Mouse (Mus musculus) adrenal gland, adult 2 months (tissue): Measurements from ENCODE around the gene Gm11127. TPM values are rescaled to one million over a fixed set of nuclear protein-coding genes. Genes with fewer than 3 reads are reported as not detected.
"Not testable (repeated sequence)": the region's sequence is repeated elsewhere in the genome, so short reads cannot be mapped to it uniquely, and the experiment has no call there.

Source experiments
- DNase-seq: peaks from one replicate; pipeline ENCODE4 v3.0.0; 2021
- long read RNA-seq: library from polyadenylated mRNA; stranded (forward); transcript quantifications from one replicate; pipeline ENCODE4 v2.0.0, GENCODE M21; 2021
- polyA plus RNA-seq: library from polyadenylated mRNA; depleted of rRNA; stranded (reverse); fragments of >200 nt; gene quantifications from 2 replicates; pipeline ENCODE4 v1.2.3, GENCODE M21; 2012; rRNA removed
- total RNA-seq, 2 experiments: library from RNA; stranded (reverse); gene quantifications; 2 replicates each; pipeline ENCODE4 v1.2.3; 2021

The Gm11127 gene
- total RNA-seq = 1 to 10 TPM; 4.4 to 8.2 TPM
- not detected in 2 replicates for polyA plus RNA-seq
- long read RNA-seq = 0 reads

GRCm38 (mm10) chr17:36058362-36058761 lies at the start of gene Gm11127:
Gene Gm11127 (minus strand): TSS chr17:36058371.
- DNase-seq = not testable (repeated sequence)

GRCm38 (mm10) chr17:36102091-36102490 lies 43.9 kb upstream of the Gm11127 start:
- not testable (repeated sequence) for DNase-seq

- not testable (repeated sequence) for DNase-seq
Observed at GRCm38 (mm10) chr17:36099603-36100002, 41.4 kb upstream of the Gm11127 start.

- no peak for DNase-seq
Observed at GRCm38 (mm10) chr17:36093936-36094335, 35.8 kb upstream of the Gm11127 start.

GRCm38 (mm10) chr17:36092520-36092919 lies 34.3 kb upstream of the Gm11127 start:
- DNase-seq = not testable (repeated sequence)

GRCm38 (mm10) chr17:36091933-36092332 lies 33.8 kb upstream of the Gm11127 start:
- DNase-seq = not testable (repeated sequence)

- not testable (repeated sequence) for DNase-seq
Observed at GRCm38 (mm10) chr17:36085976-36086375, 27.8 kb upstream of the Gm11127 start.

- DNase-seq = no peak
Observed at GRCm38 (mm10) chr17:36083870-36084451, 25.8 kb upstream of the Gm11127 start.

GRCm38 (mm10) chr17:36083266-36083869 lies 25.2 kb upstream of the Gm11127 start:
- DNase-seq = peak; percentile 54

- DNase-seq = not testable (repeated sequence)
Observed at GRCm38 (mm10) chr17:36082519-36083232, 24.5 kb upstream of the Gm11127 start.

- not testable (repeated sequence) for DNase-seq
Observed at GRCm38 (mm10) chr17:36081901-36082300, 23.7 kb upstream of the Gm11127 start.

- peak; percentile 85 for DNase-seq
Observed at GRCm38 (mm10) chr17:36060829-36061228, 2.7 kb upstream of the Gm11127 start.

- not testable (repeated sequence) for DNase-seq
Observed at GRCm38 (mm10) chr17:36057927-36058326, 244 bp downstream of the Gm11127 start.

- no peak for DNase-seq
Observed at GRCm38 (mm10) chr17:36043286-36043685, 14.9 kb downstream of the Gm11127 start.

- DNase-seq = peak; percentile 87
Observed at GRCm38 (mm10) chr17:36042610-36043169, 15.5 kb downstream of the Gm11127 start, which contains the start of the genes H2-T22 and Gm6034. Gene H2-T22 (minus strand): TSS chr17:36042747. Gene Gm6034 (plus strand): TSS chr17:36042961.

GRCm38 (mm10) chr17:36042055-36042454 lies 16.1 kb downstream of the Gm11127 start:
- peak; percentile 45 for DNase-seq

GRCm38 (mm10) chr17:36040604-36041003 lies 17.6 kb downstream of the Gm11127 start:
- DNase-seq = not testable (repeated sequence)

- DNase-seq = not testable (repeated sequence)
Observed at GRCm38 (mm10) chr17:36036126-36036525, 22.0 kb downstream of the Gm11127 start.

- DNase-seq = peak; percentile 74
Observed at GRCm38 (mm10) chr17:36035010-36035638, 23.0 kb downstream of the Gm11127 start.

- DNase-seq = not testable (repeated sequence)
Observed at GRCm38 (mm10) chr17:36034524-36034923, 23.6 kb downstream of the Gm11127 start.

- peak; percentile 77 for DNase-seq
Observed at GRCm38 (mm10) chr17:36032351-36032875, 25.8 kb downstream of the Gm11127 start, which contains the start of gene H2-T23. Gene H2-T23 (minus strand): TSS chr17:36032855.
